Mouse (Mus musculus) E14TG2a.4 (cell line): Measurements from ENCODE around the gene Jpt1.
A peak's percentile ranks its signal among the peaks of the same experiment; 100 is the strongest.
"Not testable (repeated sequence)": the region's sequence is repeated elsewhere in the genome, so short reads cannot be mapped to it uniquely, and the experiment has no call there.

Experiments used
- H3K27me3 ChIP-seq: 2 replicates; pipeline ENCODE4 v1.6.1; 2014; ENCODE audit warnings: low read length, control low read depth; ENCODE audit not compliant: insufficient read depth
- H3K36me3 ChIP-seq: 2 replicates; pipeline ENCODE4 v1.6.1; 2014; ENCODE audit warnings: low read length, control low read depth; ENCODE audit not compliant: insufficient read depth
- H3K4me1 ChIP-seq: replicated peaks from 2 replicates; pipeline ENCODE4 v1.6.1; 2014; ENCODE audit warnings: low read depth, low read length, control low read depth
- H3K4me3 ChIP-seq: replicated peaks from 2 replicates; pipeline ENCODE4 v1.5.1; 2014; ENCODE audit warnings: mild to moderate bottlenecking, low read length
- H3K9me3 ChIP-seq: 2 replicates; pipeline ENCODE4 v1.6.1; 2014; ENCODE audit warnings: low read length, control low read depth
- CTCF ChIP-seq: conservative IDR thresholded peaks from 2 replicates; pipeline ENCODE4 v1.5.1; 2014; ENCODE audit warnings: low read length
- NANOG ChIP-seq: IDR thresholded peaks from 2 replicates; pipeline ENCODE4 v1.6.1; 2014; ENCODE audit warnings: borderline replicate concordance, low read length, mixed read lengths
- POU5F1 ChIP-seq: IDR thresholded peaks from 2 replicates; pipeline ENCODE4 v1.6.1; 2014; ENCODE audit warnings: low read length, borderline replicate concordance

The Jpt1 gene

GRCm38 (mm10) chr11:115535401-115536037 is 21.3 kb upstream of the Jpt1 start:
- Histone ChIP-seq H3K36me3 (peaks cover 41% of the 10 kb centered on the region), H3K4me3 (peak overlapping the region; percentile 94), H3K4me1 (peaks cover 60% of the 10 kb centered on the region), H3K27me3 (no peaks in the 10 kb centered on the region), H3K9me3 (no peaks in the 10 kb centered on the region)
- TF ChIP-seq CTCF (no peak), POU5F1 (no peak), NANOG (no peak)

GRCm38 (mm10) chr11:115534759-115535371 is 20.7 kb upstream of the Jpt1 start:
- Histone ChIP-seq H3K4me3 (peak overlapping the region; percentile 94), H3K36me3 (peaks cover 47% of the 10 kb centered on the region), H3K4me1 (peaks cover 65% of the 10 kb centered on the region), H3K9me3 (no peaks in the 10 kb centered on the region), H3K27me3 (no peaks in the 10 kb centered on the region)
- TF ChIP-seq NANOG (no peak), POU5F1 (no peak), CTCF (no peak)

GRCm38 (mm10) chr11:115526446-115526845 is 12.3 kb upstream of the Jpt1 start:
- not testable (repeated sequence) for H3K4me3 ChIP-seq, H3K27me3 ChIP-seq, H3K9me3 ChIP-seq
- H3K4me1 ChIP-seq: peaks cover 51% of the 10 kb centered on the region
- peaks cover 90% of the 10 kb centered on the region for H3K36me3 ChIP-seq

GRCm38 (mm10) chr11:115522703-115523102 is 8.5 kb upstream of the Jpt1 start:
- Histone ChIP-seq H3K4me1 (peaks cover 32% of the 10 kb centered on the region), H3K9me3 (no peaks in the 10 kb centered on the region), H3K4me3 (no peak overlapping the region), H3K27me3 (no peaks in the 10 kb centered on the region), H3K36me3 (peaks cover 69% of the 10 kb centered on the region)
- TF ChIP-seq POU5F1: no peak
- no peak for TF ChIP-seq NANOG
- TF ChIP-seq CTCF: no peak

GRCm38 (mm10) chr11:115522238-115522637 is 8.1 kb upstream of the Jpt1 start:
- TF ChIP-seq POU5F1: no peak
- no peak for TF ChIP-seq CTCF
- no peak for TF ChIP-seq NANOG
- no peaks in the 10 kb centered on the region for H3K27me3 ChIP-seq
- H3K9me3 ChIP-seq: no peaks in the 10 kb centered on the region
- peaks cover 64% of the 10 kb centered on the region for H3K36me3 ChIP-seq
- peaks cover 28% of the 10 kb centered on the region for H3K4me1 ChIP-seq
- H3K4me3 ChIP-seq: no peak overlapping the region

- TF ChIP-seq NANOG (no peak), CTCF (no peak), POU5F1 (no peak)
- Histone ChIP-seq H3K36me3 (peaks cover 53% of the 10 kb centered on the region), H3K4me1 (peaks cover 19% of the 10 kb centered on the region), H3K27me3 (no peaks in the 10 kb centered on the region), H3K9me3 (no peaks in the 10 kb centered on the region), H3K4me3 (no peak overlapping the region)
Measured at GRCm38 (mm10) chr11:115521080-115521479, 6.9 kb upstream of the Jpt1 start.

GRCm38 (mm10) chr11:115520218-115520617 is 6.0 kb upstream of the Jpt1 start:
- TF ChIP-seq NANOG: no peak
- peaks cover 16% of the 10 kb centered on the region for H3K4me1 ChIP-seq
- H3K9me3 ChIP-seq: no peaks in the 10 kb centered on the region
- H3K27me3 ChIP-seq: no peaks in the 10 kb centered on the region
- peaks cover 44% of the 10 kb centered on the region for H3K36me3 ChIP-seq
- no peak overlapping the region for H3K4me3 ChIP-seq

GRCm38 (mm10) chr11:115519581-115519980 is 5.4 kb upstream of the Jpt1 start:
- TF ChIP-seq POU5F1: no peak
- Histone ChIP-seq H3K4me3 (no peak overlapping the region), H3K27me3 (no peaks in the 10 kb centered on the region), H3K36me3 (peaks cover 38% of the 10 kb centered on the region), H3K4me1 (peaks cover 19% of the 10 kb centered on the region), H3K9me3 (no peaks in the 10 kb centered on the region)

- Histone ChIP-seq H3K27me3 (no peaks in the 10 kb centered on the region), H3K9me3 (no peaks in the 10 kb centered on the region), H3K36me3 (peaks cover 29% of the 10 kb centered on the region), H3K4me1 (peaks cover 20% of the 10 kb centered on the region), H3K4me3 (no peak overlapping the region)
- TF ChIP-seq NANOG: no peak
- TF ChIP-seq CTCF: no peak
- TF ChIP-seq POU5F1: no peak
Measured at GRCm38 (mm10) chr11:115518693-115519092, 4.5 kb upstream of the Jpt1 start.
